Mouse (Mus musculus) thymus, adult 2 months (tissue): Measurements from ENCODE around the gene Kifc3.

ENCODE experiments used
- CTCF ChIP-seq: fragments of 200-500 bp; IDR thresholded peaks from 2 replicates; pipeline ENCODE4 v1.5.1; 2012; ENCODE audit warnings: mild to moderate bottlenecking, control low read depth, low read length, moderate library complexity, borderline replicate concordance; ENCODE audit not compliant: control insufficient read depth, poor library complexity, insufficient read depth; ENCODE audit errors: extremely low read depth
- POLR2A ChIP-seq: fragments of 200-500 bp; IDR thresholded peaks from 2 replicates; pipeline ENCODE4 v1.6.1; 2012; ENCODE audit warnings: mild to moderate bottlenecking, low read length, control low read depth, moderate library complexity; ENCODE audit not compliant: control insufficient read depth, poor library complexity, insufficient read depth; ENCODE audit errors: extremely low read depth

GRCm38 (mm10) chr8:95127658-95128057 is 75.0 kb downstream of the Kifc3 start:
- TF ChIP-seq POLR2A (no peak), CTCF (no peak)
